Mouse (Mus musculus) thymus, adult 2 months (tissue): ENCODE results near the gene Smarcd1.

Source experiments
- CTCF ChIP-seq: fragments of 200-500 bp; IDR thresholded peaks from 2 replicates; pipeline ENCODE4 v1.5.1; 2012; ENCODE audit warnings: mild to moderate bottlenecking, control low read depth, low read length, moderate library complexity, borderline replicate concordance; ENCODE audit not compliant: control insufficient read depth, poor library complexity, insufficient read depth; ENCODE audit errors: extremely low read depth
- POLR2A ChIP-seq: fragments of 200-500 bp; IDR thresholded peaks from 2 replicates; pipeline ENCODE4 v1.6.1; 2012; ENCODE audit warnings: mild to moderate bottlenecking, low read length, control low read depth, moderate library complexity; ENCODE audit not compliant: control insufficient read depth, poor library complexity, insufficient read depth; ENCODE audit errors: extremely low read depth

GRCm38 (mm10) chr15:99700219-99701106, 1.5 kb upstream of the Smarcd1 start:
- no peak for TF ChIP-seq POLR2A
- no peak for TF ChIP-seq CTCF
